Mouse (Mus musculus): Measurements from ENCODE around the gene Evi5.

The Evi5 gene

GRCm38 (mm10) chr5:107801234-107801633, 73.7 kb downstream of the Evi5 start:
- DNase-seq = no peak

- no peak for DNase-seq
Measured at GRCm38 (mm10) chr5:107798290-107798689, 76.6 kb downstream of the Evi5 start.

- DNase-seq = no peak
Measured at GRCm38 (mm10) chr5:107793927-107794326, 81.0 kb downstream of the Evi5 start.

GRCm38 (mm10) chr5:107793258-107793657, 81.6 kb downstream of the Evi5 start:
- no peak for DNase-seq

GRCm38 (mm10) chr5:107792516-107792915, 82.4 kb downstream of the Evi5 start:
- DNase-seq = no peak

GRCm38 (mm10) chr5:107791966-107792365, 82.9 kb downstream of the Evi5 start:
- no peak for DNase-seq

- DNase-seq = peak in 1 of 2 experiments; percentile 10
Measured at GRCm38 (mm10) chr5:107789492-107789891, 85.4 kb downstream of the Evi5 start.

- DNase-seq = no peak
Measured at GRCm38 (mm10) chr5:107787682-107788443, 87.0 kb downstream of the Evi5 start.

GRCm38 (mm10) chr5:107782360-107782759, 92.5 kb downstream of the Evi5 start:
- DNase-seq = no peak

- no peak for DNase-seq
Measured at GRCm38 (mm10) chr5:107778763-107779162, 96.1 kb downstream of the Evi5 start.

- no peak for DNase-seq
Measured at GRCm38 (mm10) chr5:107777545-107777830, 97.4 kb downstream of the Evi5 start.

GRCm38 (mm10) chr5:107776777-107777544, 97.9 kb downstream of the Evi5 start:
- no peak for DNase-seq

- no peak for DNase-seq
Measured at GRCm38 (mm10) chr5:107775875-107776274, 99.0 kb downstream of the Evi5 start.

GRCm38 (mm10) chr5:107772049-107772448, 102.9 kb downstream of the Evi5 start:
- DNase-seq = no peak

- DNase-seq = no peak
Measured at GRCm38 (mm10) chr5:107768224-107768623, 106.7 kb downstream of the Evi5 start.

- DNase-seq = no peak
Measured at GRCm38 (mm10) chr5:107765946-107766345, 109.0 kb downstream of the Evi5 start.

GRCm38 (mm10) chr5:107764486-107764885, 110.4 kb downstream of the Evi5 start:
- DNase-seq = no peak

GRCm38 (mm10) chr5:107763674-107764073, 111.2 kb downstream of the Evi5 start:
- no peak for DNase-seq

- no peak for DNase-seq
Measured at GRCm38 (mm10) chr5:107759121-107759520, 115.8 kb downstream of the Evi5 start.

- DNase-seq = no peak
Measured at GRCm38 (mm10) chr5:107756072-107756471, 118.8 kb downstream of the Evi5 start.

- DNase-seq = no peak
Measured at GRCm38 (mm10) chr5:107754740-107755139, 120.2 kb downstream of the Evi5 start.

GRCm38 (mm10) chr5:107753656-107754055, 121.3 kb downstream of the Evi5 start:
- no peak for DNase-seq

GRCm38 (mm10) chr5:107749229-107749916, 125.5 kb downstream of the Evi5 start:
- DNase-seq = no peak

GRCm38 (mm10) chr5:107739023-107739422, 135.9 kb downstream of the Evi5 start:
- DNase-seq = no peak
